Mouse (Mus musculus) layer of hippocampus, adult 11-12 months (tissue): ENCODE measurements around the gene Lingo4.

ENCODE experiments used
- DNase-seq: peaks from one replicate; pipeline ENCODE4 v3.0.0; 2022; ENCODE audit warnings: low spot score

The Lingo4 gene

DNA sequence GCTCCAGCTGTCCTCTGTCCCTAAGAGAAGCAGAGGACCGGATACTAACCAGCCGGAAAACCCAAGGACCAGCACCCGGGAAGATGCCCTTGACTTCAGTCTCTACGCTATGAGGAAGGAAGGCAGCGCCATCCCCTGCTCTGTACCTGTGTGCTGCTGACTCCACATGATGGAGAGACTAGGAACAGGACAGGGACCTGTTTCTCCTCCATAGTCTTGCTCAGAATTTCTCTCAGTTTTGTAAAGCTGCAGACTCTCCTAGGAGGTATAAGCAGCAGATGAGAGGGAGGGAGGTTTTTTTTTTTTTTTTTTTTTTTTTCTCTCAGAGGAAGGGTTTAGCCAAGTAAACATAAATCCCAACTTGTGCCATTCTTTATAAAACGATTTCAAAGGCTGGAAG, at the start of gene Lingo4:
Gene Lingo4 (plus strand): TSS at position 301 of the 400 bp plus-strand sequence.
- DNase-seq, result no peak

DNA sequence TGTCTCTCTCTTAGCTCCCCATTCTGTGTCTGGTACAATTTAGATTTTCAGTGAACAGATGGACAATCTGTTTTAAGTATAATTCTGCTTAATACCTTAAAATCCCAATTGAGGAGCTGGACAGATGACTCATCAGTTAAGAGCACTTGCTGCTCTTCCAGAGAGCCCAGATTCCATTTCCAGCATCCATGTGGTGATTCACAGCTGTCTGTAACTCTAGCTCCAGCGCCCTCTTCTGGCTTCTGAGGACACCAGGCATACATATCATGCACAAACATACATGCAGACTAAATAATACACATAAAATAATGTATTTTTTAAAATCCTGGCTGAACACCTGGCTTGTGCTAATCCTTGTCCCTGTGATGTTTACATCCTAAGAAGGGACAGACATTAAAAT, 37.5 kb upstream of the Lingo4 start:
- DNase-seq, result peak; percentile 41

DNA sequence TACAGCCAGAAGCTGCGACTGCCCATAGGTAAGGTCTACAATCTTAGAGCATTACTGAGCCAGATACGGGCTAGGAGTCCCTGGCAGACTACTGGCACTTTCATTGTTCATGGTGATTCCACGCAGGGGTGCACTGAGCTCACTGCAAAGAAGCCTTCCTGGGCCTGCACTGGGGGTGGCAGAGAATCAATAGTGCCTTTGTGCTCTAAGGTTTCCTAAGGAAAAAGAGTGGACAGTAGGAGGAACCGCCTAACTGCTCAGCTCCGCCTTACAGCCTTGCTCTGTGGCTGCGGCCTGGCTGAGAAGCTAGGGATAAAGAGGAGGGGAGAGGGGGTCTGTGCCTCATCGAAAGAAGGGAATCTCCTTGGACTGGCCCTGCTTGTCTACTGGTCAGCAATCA, 36.2 kb upstream of the Lingo4 start, which contains the start of gene C2cd4d:
Gene C2cd4d (plus strand): TSS at position 301 of the 400 bp plus-strand sequence.
- no peak for DNase-seq

DNA sequence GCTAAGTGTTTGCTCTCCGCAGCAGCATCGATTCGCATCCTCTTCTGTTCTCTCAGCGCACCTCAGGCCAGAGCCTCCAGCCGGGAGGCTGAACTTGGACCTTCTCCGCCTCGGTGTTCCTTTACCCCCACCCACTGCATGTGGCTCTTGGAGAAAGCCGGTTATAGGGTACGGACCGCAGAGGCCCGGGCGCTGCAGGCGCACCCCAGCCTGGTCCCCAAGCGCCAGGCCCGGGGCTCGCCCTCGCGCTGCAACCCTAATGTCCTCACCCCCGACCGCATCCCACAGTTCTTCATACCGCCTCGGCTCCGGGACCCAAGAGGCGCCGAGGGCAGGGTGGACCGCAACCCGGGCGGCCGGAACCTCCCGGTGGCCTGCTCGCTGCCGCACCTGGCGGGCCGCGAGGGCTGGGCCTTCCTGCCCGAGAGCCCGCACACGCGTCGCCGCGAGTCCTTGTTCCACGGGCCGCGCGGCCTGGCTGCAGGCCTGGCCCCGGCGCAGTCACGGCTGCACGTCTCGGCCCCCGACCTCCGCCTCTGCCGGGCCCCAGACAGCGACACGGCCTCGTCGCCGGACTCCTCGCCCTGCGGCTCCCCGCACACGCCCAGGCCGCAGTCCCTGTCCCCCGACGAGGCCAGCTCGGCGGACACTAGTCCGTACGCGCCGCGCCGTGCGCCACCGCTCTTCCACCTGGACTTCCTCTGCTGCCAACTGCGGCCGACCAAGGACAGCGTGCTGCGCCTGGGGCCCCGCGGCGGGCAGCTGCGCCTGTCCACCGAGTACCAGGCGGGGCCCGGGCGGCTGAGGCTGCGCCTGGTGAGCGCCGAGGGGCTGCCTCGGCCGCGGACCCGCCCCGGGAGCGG, 34.8 kb upstream of the Lingo4 start:
- DNase-seq, result no peak

DNA sequence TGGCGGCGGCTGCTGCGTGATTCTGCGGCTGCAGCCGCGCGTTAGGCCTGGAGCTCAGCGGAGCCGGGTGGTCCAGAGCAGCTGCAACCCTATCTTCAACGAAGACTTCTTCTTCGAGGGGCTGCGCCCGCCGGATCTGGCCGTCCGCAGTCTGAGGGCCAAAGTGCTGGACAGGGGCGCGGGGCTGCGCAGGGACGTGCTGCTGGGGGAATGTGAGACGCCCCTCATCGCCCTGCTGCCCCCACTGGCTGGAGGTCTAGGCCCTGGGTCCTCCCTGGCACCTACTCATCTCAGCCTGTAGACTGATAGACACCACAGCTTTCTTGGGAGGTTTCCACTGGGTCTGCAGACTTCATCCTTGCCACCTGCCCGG, 34.2 kb upstream of the Lingo4 start:
- no peak for DNase-seq

DNA sequence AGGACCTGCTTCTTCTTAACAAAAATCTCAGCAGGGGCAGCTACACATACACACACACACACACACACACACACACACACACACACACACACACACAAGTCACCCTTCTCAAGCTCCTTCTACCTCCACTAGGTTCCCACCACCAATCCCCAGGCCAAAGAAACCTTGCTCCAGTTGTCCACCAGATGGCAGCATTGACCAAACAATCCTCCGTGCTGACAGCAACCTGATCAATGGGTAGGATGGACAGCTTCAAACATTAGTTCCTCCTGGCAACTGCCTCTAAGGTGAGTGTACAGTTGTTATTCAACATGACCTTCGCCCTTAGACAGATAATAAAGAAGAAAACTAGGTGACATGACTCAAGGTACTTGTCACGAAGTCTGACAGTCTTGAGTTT, 31.6 kb upstream of the Lingo4 start:
- peak; percentile 82 for DNase-seq

DNA sequence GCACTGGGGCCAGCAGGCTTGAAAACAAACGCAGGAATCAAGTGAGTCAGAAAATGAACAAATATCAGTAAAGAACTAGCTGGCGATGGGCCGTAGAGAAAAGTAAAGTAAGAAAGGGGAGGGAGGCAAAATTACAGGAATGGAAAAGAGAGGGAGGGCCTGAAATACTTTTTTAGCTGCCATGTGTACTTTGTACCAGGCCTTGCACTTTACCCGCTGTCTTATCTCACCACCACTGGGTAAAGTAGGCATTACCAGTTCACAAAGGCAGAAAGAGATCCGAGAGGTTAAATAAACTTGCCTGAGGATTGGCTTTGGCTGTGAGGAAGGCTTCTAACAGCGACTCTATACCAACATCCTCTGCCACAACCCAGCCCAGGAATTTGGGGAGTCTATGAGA, 30.8 kb upstream of the Lingo4 start:
- DNase-seq, result no peak

DNA sequence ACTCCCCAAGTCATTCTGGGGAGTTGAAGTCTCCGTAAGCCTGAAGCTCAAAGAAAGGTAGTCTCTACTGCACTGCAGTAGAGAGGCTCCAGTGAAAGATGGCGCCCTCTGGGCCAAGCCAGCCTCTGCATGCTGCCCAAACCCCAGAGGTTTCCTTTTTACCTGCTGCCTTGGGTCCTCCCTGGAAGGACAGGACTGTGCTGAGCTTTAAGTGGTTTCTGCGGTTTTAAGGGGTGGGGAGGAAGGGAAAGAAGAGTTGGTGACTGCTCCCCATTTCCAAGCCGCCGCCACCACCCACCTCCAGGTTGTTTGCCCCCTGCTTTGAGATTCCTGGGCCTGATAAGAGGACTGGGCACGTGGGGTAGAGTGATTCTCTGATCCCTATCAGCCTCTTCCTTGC, 29.7 kb upstream of the Lingo4 start:
- no peak for DNase-seq

DNA sequence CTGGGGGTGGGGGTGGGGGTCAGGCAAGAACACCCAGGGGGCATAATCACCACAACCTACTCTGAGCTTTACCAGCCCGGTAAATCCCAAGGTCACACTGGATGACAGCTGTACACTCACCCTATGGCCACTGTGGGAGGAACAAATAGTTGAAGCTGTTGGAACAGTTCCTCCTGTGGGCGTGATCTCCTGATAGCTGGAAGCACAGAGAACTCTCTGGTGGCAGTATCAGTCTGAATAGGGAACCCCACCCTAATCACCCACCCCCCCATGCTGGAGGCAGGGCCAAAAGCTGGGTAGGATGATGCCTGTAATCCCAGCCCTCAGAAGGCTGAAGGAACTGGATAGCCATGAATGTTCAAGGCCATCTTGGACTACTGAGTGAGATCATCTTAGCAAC, 28.6 kb upstream of the Lingo4 start:
- no peak for DNase-seq

DNA sequence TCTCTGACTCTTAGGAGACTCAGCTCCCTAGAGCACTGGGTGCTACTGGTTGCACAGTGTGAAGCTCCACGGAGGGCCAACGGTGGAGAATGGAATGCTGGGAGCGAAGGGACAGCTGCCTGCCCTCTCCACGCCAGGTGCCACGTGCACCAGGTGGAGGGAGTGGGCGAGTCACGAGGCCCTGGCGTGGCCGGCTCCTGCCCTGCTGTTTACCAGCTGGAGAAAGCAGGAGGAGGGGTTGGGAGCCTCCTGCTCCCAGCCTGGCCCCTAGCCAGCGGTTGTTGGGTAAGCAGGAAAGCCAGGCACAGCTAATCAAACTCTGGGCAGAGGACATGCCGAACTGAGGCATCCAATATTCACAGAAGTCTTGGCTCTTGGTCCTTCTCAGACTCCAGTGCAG, 26.7 kb upstream of the Lingo4 start:
- peak; percentile 49 for DNase-seq

DNA sequence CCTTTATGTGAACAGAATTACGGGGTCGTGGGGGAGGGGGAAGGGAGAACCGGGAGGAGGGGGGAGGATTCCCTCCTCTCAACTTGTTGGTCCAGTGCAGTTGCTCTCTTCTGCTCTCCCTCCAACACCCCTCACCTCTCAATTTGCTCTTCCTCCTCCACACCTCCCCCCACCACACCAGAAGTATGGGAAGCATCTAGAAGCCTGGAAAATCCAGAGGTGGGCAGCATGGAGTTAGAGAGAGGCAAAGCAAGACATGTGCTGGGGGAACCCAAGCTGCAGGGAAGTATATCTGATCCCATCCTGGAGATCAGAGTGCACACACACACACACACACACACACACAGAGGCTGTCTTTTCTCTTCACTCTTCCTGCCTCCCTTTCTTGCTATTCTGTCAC, 26.3 kb upstream of the Lingo4 start:
- no peak for DNase-seq

DNA sequence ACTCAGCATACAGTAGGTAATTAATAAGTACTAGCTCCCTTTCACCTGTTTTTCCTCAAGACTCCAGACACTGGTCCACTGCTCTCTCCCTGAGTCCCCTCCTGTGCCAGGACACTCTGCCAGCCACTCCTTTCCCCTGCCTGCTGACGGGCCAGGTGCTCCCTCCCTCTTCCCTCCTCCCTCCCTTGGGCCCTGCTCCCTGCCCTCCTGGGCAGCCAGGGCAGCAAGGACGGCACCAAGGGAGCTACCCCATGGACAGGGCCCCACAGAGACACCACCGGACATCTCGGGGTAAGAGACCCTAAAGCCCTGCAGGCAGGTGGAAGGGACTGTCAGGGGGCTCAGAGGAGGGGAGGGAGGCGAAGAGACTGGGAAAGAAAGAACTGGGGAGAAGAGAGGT, 25.7 kb upstream of the Lingo4 start, which contains the start of gene Rorc:
Gene Rorc (plus strand): TSS at position 154 of the 400 bp plus-strand sequence.
- DNase-seq, result no peak

DNA sequence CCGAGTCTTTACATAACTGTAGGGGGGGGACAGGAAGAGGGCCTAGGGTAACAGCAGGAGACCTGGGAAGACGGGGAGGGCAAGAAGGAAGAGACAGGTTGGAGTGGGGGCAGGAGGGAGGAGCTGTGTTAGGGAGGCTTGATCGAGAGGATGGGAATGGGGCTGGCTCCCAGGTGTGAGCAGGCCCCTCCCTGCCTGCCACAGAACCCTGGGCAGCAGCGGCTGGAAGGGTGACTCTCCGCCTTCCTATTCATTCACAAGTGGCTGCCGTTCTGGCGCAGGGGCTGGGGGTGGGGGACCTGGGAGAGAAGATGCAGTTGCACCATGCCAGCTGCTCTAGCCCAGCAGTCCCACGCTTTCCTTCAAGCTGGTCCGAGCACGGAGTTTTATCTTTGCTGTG, 25.2 kb upstream of the Lingo4 start:
- no peak for DNase-seq

DNA sequence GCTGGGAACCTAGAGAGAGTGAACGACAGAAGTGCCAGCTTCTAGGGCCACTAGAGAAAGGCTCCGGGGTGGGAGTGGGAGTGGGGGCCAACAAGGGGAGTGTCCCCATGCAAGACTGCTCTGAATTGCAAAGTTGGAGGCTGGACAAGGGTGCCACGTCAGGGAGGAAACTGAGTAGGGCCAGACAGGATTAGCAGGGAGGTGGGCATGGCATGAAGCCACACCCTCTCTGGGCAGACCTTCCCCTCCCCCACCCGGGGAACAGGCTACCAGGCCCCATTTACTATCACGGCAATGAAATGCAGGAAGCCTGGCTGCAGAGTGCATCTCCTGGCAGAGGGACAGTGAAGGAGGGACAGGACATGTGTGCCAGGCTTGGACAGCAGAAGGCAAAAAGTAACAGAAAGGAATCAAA, 24.7 kb upstream of the Lingo4 start:
- DNase-seq, result no peak

DNA sequence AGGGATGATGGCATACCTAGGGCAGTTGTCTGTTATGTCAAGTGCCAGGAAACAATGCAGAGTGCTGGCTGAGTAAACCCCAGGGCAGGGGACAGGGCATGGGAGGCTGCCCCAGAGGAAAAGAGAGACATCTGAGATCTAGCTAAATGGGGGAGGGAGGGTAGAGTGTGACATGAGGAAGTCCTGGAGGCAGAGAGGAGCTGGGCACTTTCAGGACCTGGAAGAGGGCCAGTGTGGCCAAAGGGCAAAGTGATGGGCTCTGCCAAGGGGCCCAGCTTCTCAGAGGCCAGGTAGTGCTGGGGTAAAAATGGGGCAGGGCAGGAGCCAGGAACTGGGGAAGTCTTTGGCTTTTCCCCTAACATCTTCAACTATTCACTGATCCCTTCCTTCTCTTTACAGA, 23.7 kb upstream of the Lingo4 start:
- no peak for DNase-seq

DNA sequence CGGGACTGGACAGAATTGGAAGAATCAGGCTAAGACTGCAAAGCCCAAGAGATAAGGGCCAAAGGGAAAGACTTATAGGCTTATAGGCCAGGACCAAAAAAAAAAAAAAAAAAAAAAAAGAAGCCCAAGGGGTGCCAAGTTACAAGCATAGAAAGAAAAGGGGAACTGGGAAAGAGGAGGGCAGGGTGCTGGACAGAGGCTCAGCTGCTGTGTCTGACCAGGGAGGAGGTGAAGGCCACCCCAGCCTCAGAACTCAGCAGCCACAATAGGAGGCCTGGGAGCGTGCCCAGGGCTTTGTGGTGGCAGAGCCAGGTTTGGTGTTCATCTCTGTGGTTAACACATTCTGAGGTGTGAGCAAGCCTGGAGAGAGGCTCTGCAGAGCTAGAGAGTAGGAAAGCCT, 23.2 kb upstream of the Lingo4 start:
- no peak for DNase-seq

DNA sequence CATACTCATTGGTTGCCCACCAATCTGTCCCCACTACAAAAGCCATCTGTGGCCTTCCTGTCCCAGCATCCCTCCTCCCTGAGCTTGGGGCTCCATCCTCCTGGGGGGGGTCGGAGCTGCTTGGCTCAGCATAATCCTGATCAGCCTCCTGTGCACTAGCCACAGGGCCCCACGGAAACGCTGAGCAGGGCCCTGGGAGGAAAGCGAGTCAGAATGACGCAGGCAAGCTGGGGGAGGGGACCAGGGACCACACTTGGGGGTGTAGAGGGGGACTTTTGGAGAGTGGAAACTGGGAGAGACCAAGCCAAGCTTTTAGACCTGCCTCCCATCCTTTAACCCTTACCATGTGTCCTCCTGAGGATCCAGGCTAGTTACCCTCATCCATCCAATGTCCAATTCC, 22.5 kb upstream of the Lingo4 start:
- DNase-seq, result no peak

DNA sequence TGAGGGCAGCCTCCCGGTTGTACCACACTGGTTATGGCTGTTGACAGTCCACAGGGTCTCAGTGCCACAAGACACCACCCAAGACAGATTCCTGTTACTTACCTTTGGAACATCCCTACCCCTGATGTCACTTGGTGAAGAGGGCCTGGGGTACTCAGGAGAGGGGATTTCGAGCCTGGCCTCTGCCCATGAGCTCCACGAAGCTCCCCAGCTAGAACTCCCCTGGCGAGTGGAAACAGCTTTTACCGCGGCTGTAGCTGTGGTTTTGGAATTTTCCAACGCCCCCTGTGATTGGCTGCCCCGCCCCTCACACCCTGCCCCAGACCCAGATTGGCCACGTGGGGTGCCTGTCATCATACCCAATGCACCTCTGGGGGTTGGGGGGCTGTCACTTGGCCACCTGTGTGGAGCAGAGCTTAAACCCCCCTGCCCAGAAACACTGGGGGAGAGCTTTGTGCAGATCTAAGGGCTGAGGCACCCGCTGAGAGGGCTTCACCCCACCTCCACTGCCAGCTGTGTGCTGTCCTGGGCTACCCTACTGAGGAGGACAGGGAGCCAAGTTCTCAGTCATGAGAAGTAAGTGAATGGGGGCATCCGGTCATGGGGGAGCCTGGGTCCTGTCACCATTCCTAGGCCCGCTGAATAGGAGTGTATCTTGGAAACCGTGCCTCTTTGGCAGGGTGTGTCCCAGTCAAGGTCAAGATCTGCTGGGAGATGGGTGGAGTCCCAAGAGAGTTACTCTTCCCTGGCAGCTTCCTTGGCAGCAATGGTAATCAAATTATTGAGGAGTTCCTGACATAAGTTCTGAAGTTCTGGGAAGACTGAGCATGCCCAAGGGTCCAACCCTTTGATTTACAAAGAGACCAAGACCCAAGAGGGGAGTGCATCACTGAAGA, 21.0 kb upstream of the Lingo4 start:
- DNase-seq, result no peak

DNA sequence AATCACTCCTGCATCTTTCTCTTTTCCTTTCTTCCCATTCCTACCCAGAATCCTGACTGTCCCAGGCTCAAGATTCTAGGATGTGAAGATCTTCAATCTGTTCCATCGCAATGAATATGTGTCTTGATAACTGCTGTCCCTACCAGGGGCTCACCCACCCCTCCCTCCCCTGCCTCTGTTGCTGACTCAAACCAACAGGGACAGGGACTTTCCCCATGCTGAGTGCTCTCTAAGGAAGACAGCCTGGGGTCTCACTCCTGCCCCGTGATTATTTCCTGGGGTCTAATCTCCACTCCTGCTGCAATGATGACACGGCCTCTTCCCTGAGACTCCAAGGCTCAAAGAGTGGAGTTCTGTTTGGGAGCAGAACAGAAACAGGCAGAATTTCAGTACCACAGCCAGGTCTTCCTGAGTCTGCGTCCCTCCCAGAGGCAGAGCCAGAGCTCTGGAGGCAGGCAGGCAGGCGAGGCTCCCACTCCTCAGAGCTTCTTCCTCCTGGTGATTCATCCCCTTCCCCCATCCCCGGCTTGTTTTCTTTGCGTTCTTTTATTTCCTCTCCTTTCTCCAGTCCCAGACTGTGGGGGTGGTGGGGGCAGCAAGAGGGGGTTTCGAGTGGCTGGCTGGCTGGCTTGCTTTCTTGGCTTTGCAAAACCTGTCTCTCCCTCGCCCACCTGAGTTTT, 18.3 kb upstream of the Lingo4 start:
- no peak for DNase-seq

DNA sequence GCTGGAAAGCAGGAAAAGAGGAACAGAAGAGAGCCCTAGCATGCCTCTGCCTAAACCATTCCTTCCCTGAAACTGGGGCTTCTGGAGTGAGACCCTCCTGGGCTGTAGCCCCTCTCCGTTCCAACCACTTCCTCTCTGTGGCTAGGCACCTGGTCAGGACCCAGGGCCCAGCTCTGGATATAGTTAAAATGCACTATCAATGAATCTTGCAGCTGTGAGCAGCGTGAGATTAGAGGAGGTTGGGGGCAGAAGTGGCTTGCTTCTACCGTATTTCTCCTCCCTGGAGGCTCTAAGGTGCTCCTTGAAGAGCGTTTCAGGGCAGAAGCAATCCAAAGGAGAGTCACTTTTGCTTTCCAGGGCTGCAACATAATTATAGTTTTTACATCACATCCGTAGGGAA, 16.0 kb upstream of the Lingo4 start:
- DNase-seq, result no peak

DNA sequence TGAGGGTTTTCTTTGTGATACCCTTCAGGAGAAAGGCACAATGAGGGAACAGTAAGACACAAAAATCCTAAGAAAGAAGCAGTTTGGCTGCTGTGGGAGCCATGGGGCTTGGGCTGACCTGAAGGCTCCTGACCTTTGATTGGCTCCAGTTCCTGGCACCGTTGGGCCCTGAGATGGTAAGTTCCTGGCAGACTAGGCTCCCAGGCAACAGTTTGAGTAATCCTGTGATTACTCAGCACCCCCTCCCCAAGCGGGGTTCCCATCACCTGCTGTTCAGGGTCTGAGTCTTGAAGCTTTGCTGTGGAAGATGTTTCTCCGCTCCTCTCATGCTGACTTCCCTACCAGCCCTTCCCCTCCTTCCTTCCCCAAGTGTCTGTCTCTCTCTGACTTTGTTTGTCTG, 14.8 kb upstream of the Lingo4 start:
- no peak for DNase-seq

DNA sequence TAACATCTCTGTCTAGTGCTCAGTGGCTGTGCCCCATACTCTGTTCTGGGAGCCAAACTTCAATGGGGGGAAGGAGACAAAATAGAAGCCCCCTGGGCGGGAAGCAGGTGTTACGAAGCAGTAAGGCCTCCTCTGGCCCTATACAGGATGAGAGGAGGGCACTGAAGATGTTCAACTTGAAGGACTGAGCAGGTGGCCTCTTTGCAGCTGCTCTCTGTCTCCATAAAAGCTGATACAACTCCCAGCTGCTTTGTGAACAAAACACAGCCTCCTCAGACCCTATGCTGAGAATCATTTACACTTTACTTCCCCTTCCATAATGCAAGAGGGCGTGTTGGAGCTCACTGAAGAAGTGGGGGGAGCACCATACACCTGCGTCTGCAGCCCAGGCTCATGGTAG, 11.6 kb upstream of the Lingo4 start:
- no peak for DNase-seq

DNA sequence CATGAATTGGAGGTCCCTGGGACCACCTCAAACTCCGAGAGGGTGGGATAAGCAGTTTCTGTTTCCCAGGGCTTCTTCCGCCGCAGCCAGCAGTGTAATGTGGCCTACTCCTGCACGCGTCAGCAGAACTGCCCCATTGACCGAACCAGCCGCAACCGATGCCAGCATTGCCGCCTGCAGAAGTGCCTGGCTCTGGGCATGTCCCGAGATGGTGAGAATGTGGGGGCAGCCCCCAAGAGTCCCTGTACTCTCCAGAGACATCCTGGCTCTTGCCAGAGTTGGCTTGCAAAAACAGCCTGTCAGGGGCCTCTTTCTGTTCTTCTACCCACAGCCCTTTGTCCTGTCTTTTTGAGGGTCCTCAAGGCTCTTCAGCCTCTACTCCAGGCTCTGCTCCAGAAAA, 10.9 kb upstream of the Lingo4 start:
- DNase-seq, result no peak
